Mouse (Mus musculus): Measurements from ENCODE around the gene Fam149a.
"Not testable (repeated sequence)": the region's sequence is repeated elsewhere in the genome, so short reads cannot be mapped to it uniquely, and the experiment has no call there.

The Fam149a gene

GRCm38 (mm10) chr8:45332685-45333409, 49.2 kb downstream of the Fam149a start, which contains the start of gene Cyp4v3:
TSS of gene Cyp4v3 (minus strand) at chr8:45333216.
- peak; percentile 72 for DNase-seq (ENCODE audit: low spot score)

- DNase-seq (ENCODE audit: low spot score) = peak; percentile 20
These were observed 51.2 kb downstream of the Fam149a start for GRCm38 (mm10) chr8:45330856-45331255.

GRCm38 (mm10) chr8:45329206-45329980, 52.7 kb downstream of the Fam149a start:
- peak; percentile 87 for DNase-seq (ENCODE audit: low spot score)

GRCm38 (mm10) chr8:45327076-45327475, 55.0 kb downstream of the Fam149a start:
- not testable (repeated sequence) for DNase-seq (ENCODE audit: low spot score)

- DNase-seq (ENCODE audit: low spot score) = no peak
These were observed 57.9 kb downstream of the Fam149a start for GRCm38 (mm10) chr8:45324151-45324550.

GRCm38 (mm10) chr8:45321365-45321764, 60.7 kb downstream of the Fam149a start:
- no peak for DNase-seq (ENCODE audit: low spot score)

GRCm38 (mm10) chr8:45320930-45321329, 61.2 kb downstream of the Fam149a start:
- DNase-seq (ENCODE audit: low spot score) = no peak

- DNase-seq (ENCODE audit: low spot score) = no peak
These were observed 71.1 kb downstream of the Fam149a start for GRCm38 (mm10) chr8:45310967-45311366.

GRCm38 (mm10) chr8:45308366-45308765, 73.7 kb downstream of the Fam149a start, which contains the start of gene Gm45753:
TSS of gene Gm45753 (minus strand) at chr8:45308466.
- no peak for DNase-seq (ENCODE audit: low spot score)

- DNase-seq (ENCODE audit: low spot score) = peak; percentile 75
These were observed 76.6 kb downstream of the Fam149a start for GRCm38 (mm10) chr8:45305479-45305878.

- DNase-seq (ENCODE audit: low spot score) = no peak
These were observed 77.7 kb downstream of the Fam149a start for GRCm38 (mm10) chr8:45304354-45304753.

GRCm38 (mm10) chr8:45302390-45302789, 79.7 kb downstream of the Fam149a start:
- no peak for DNase-seq (ENCODE audit: low spot score)

- no peak for DNase-seq (ENCODE audit: low spot score)
These were observed 86.8 kb downstream of the Fam149a start for GRCm38 (mm10) chr8:45295276-45295675.

GRCm38 (mm10) chr8:45294687-45295086, 87.4 kb downstream of the Fam149a start, which contains the start of gene Klkb1:
TSS of gene Klkb1 (minus strand) at chr8:45294859.
- DNase-seq (ENCODE audit: low spot score) = no peak

- DNase-seq (ENCODE audit: low spot score) = no peak
These were observed 90.3 kb downstream of the Fam149a start for GRCm38 (mm10) chr8:45291790-45292189.

Measured in adipocyte (in vitro differentiated cells).